Mouse (Mus musculus) small intestine, adult 2 months (tissue): ENCODE measurements around the gene Snph.

Source experiments
- CTCF ChIP-seq: fragments of 200-500 bp; IDR thresholded peaks from 2 replicates; pipeline ENCODE4 v1.5.1; 2012; ENCODE audit warnings: low read depth, mild to moderate bottlenecking, control low read depth, inconsistent platforms, low read length, moderate library complexity, mixed read lengths; ENCODE audit not compliant: insufficient replicate concordance, insufficient read length; ENCODE audit errors: extremely low read depth
- POLR2A ChIP-seq: fragments of 200-500 bp; IDR thresholded peaks from 2 replicates; pipeline ENCODE4 v1.6.1; 2012; ENCODE audit warnings: low read depth, mild to moderate bottlenecking, control low read depth, inconsistent platforms, low read length, moderate library complexity

DNA sequence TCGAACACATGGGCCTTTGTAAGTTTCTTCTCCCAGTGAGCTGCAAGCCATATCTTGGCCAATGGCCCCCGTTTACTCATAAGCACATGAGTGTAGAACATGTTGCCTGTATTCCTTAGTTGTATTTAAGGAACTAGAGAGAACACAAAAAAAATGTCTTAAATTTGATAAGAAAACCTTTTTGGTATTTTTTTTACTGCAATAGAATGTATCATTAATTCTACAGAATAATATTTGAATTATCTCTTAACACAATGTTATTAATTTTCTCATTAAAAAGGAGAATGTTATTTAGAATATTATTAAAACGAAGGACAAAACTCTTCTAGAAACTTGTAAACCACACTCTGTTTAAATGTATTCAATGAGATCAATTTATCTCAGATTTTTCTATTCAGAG is 36.0 kb upstream of the Snph start, which contains the start of gene Rad21l:
- TF ChIP-seq POLR2A (no peak), CTCF (no peak)
